Mouse (Mus musculus) bone marrow, adult 2 months (tissue): ENCODE results near the gene Exosc1.

Experiments used
- CTCF ChIP-seq: fragments of 200-500 bp; IDR thresholded peaks from 2 replicates; pipeline ENCODE4 v1.5.1; 2011; ENCODE audit warnings: low read length, control low read depth; ENCODE audit not compliant: control insufficient read depth, insufficient read depth
- POLR2A ChIP-seq: fragments of 200-500 bp; IDR thresholded peaks from 2 replicates; pipeline ENCODE4 v1.6.1; 2011; ENCODE audit warnings: low read depth, mild to moderate bottlenecking, control low read depth, low read length, borderline replicate concordance; ENCODE audit not compliant: control insufficient read depth

DNA sequence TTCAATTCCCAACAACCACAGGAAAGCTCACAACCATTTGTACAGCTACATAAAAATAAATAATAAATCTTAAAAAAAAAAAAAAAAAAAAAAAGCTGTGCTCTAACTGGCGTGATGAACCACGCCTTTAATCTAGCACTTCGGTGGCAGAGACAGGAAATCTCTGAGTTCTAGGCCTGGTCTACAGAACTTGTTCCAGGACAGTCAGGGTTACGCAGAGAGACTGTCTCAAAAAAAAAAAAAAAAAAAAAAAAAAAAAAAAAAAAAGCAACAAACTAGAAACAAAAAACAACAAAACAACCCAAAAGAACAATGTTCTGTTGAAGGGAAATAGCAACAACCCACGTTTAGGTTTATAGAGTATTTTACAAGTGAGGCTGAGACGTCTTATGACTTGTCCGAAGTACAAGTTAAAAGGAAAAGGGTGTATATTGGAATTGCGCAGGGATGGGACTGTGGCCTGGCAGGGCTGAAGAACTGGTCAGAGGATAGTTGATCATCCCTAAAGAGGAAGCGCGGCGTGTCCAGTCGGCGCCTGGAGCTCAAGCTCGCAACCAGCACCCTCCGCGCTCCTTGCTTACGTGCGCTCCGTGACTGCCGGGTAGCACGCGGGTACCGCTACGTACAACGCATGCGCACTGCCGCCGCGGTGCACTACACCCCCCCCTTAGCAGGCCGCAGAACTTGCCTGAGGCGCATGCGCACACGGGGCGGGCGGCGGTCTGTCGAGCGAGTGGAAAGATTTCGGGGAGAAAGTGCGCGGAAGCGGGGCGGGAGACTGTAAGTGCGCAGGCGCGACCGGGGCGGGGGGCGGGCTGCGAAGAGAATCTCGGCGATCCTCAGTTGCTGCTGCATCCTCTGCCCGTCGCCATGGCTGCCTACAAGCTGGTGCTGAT, 21.8 kb downstream of the Exosc1 start, which contains the start of gene Pgam1:
- no peak for TF ChIP-seq CTCF
- TF ChIP-seq POLR2A: peak; percentile 71; the same call in 1 of the 2 replicates
